19 mouse cellular contexts compared by ENCODE assay signal in the genomic region with DNA sequence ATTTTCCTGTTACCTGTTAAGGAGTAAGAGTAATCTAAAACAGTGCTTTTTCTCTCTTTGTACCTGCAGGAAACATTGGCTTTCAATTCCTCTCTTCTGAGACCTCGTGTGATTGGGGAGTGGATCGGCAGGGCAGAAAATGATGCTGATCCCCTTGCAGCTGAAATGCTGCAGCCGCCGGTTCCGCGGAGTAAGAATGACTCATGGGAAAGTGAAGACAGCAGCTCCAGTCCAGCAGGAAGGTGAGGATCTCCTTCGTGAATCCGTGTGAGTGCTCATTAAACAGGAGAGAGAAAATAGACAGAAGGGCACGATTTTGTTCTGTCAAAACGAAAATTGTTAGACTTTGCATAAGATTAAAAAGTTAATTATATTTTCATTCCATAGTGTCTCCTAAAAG.
"Had no signal": no experiment of that assay in that cellular context is flagged by ENCODE, and none has a peak within 500 bp of the region (broad histone marks: within the 10 kb centered on the region; RNA-seq: fewer than 3 reads in every experiment).

No protein-coding gene starts in this region.

- H3K4me2 ChIP-seq: liver, embryonic 15.5 days; lung, embryonic 15.5 days; midbrain, embryonic 11.5 days; neural tube, embryonic 13.5 days; neural tube, embryonic 15.5 days had no signal

- H3K36me3 ChIP-seq: liver, embryonic 15.5 days; lung, embryonic 15.5 days; neural tube, embryonic 13.5 days; neural tube, embryonic 15.5 days had no signal

- H3K9me3 ChIP-seq: liver, embryonic 15.5 days; lung, embryonic 15.5 days; neural tube, embryonic 13.5 days; neural tube, embryonic 15.5 days had no signal

- H3K4me1 ChIP-seq: liver, embryonic 15.5 days; lung, embryonic 15.5 days; megakaryocyte, embryonic 14.5 days; neural tube, embryonic 13.5 days; neural tube, embryonic 15.5 days had no signal

- ATAC-seq: liver, postnatal 0 days; lung, postnatal 0 days; midbrain, embryonic 16.5 days had no signal

- H3K27ac ChIP-seq: liver, embryonic 15.5 days; lung, embryonic 15.5 days; macrophage; neural tube, embryonic 13.5 days; neural tube, embryonic 15.5 days had no signal

- DNase-seq: liver, postnatal 0 days; lung, adult 2 months; lung, postnatal 14 days; lung, postnatal 36 days; midbrain, embryonic 14.5 days; right cerebral cortex, postnatal 14 days; thymus, adult 18-20 months; thymus, postnatal 14 days; thymus, postnatal 36 days had no signal

- H3K9ac ChIP-seq: liver, embryonic 15.5 days; liver, postnatal 0 days; lung, embryonic 15.5 days; neural tube, embryonic 13.5 days; neural tube, embryonic 15.5 days had no signal

- H3K4me3 ChIP-seq: liver, embryonic 15.5 days; lung, embryonic 15.5 days; megakaryocyte, embryonic 14.5 days; myocyte; neural tube, embryonic 13.5 days; neural tube, embryonic 15.5 days had no signal

- H3K27me3 ChIP-seq: liver, embryonic 15.5 days; lung, embryonic 15.5 days; megakaryocyte, embryonic 14.5 days; neural tube, embryonic 13.5 days; neural tube, embryonic 15.5 days had no signal
